Mouse (Mus musculus) thymus, postnatal 4 days (tissue): ENCODE data around the gene Aldh3a1.
A peak's percentile ranks its signal among the peaks of the same experiment; 100 is the strongest.

Experiments used
- DNase-seq: peaks from one replicate; pipeline ENCODE4 v3.0.0; 2021

The Aldh3a1 gene

GRCm38 (mm10) chr11:61252807-61253206, 45.5 kb downstream of the Aldh3a1 start:
- DNase-seq, result no peak

GRCm38 (mm10) chr11:61259106-61259505, 51.8 kb downstream of the Aldh3a1 start:
- DNase-seq, result no peak

- no peak for DNase-seq
Observed at GRCm38 (mm10) chr11:61262516-61262915, 55.2 kb downstream of the Aldh3a1 start.

GRCm38 (mm10) chr11:61263841-61264240, 56.5 kb downstream of the Aldh3a1 start:
- no peak for DNase-seq

GRCm38 (mm10) chr11:61266551-61267533, 59.5 kb downstream of the Aldh3a1 start, which contains the start of gene Aldh3a2:
Gene Aldh3a2, minus strand, starts transcription at chr11:61267464.
- DNase-seq, result peak; percentile 97
